Mouse (Mus musculus) gastrocnemius, postnatal 14 days (tissue): ENCODE results near the gene Ror2. TPM values are rescaled to one million over a fixed set of nuclear protein-coding genes. Genes with fewer than 3 reads are reported as not detected.

Source experiments
- DNase-seq: peaks from one replicate; pipeline ENCODE4 v3.0.0; 2021; ENCODE audit warnings: mixed read lengths
- intact Hi-C: fragments of 180-260 bp; cut with DNase I; formaldehyde crosslinking; loops from one replicate; pipeline ENCODE4 v1.15.1; 2025; ENCODE audit warnings: low total_unique reads
- total RNA-seq, 2 experiments: library from RNA; stranded (reverse); gene quantifications; 2 replicates each; pipeline ENCODE4 v1.2.3; 2021

The Ror2 gene
- total RNA-seq, 2 experiments from 2014 or later = 2.4 to 2.5 TPM

GRCm38 (mm10) chr13:53236434-53237401, 49.2 kb downstream of the Ror2 start:
- intact Hi-C loops = no loop called here
- peak; percentile 60 for DNase-seq

DNA sequence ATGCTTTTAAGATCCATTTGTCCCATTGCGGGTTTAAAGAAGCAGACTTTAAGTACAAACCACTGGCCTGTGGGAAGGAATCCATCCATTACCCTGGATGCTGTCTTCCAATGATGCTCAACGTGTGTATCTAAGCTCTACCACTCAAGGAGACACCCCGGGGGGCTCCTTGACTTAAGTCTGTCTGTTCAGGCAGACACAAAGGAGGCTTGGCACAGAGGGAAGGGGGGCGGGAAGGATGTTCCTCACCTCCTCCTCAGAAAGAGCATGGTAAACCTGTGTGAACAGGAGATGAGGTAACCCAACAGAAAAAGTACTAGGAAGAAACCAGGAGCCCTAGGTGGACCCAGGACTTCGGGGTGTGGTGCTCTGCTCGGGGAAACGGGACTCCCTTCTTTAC, 50.0 kb downstream of the Ror2 start:
- DNase-seq = no peak
- intact Hi-C loops = no loop called here

DNA sequence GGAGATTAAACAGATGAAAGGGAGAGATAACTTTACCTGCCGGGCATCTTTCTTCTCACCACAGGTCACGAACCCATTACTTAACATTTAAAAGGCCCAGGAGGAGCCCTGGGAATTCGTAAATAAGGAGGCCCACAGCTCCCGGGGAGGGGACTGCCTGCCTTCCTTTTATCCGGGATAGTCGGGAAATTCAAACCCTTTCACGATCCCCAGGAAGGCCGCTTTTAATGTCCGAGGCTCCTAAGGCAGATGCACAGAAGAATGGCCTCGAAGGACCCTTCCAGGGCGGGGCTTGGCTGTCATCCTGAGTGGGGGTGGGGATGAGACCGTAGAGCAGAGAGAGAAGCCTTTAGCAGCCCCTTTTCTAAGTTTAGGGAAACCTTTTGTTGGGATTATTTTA, 51.1 kb downstream of the Ror2 start:
- intact Hi-C loops = no loop called here

GRCm38 (mm10) chr13:53233826-53234786, 51.8 kb downstream of the Ror2 start:
- intact Hi-C loops = no loop called here

More for the DNA sequence above, 51.1 kb downstream of the Ror2 start:
- DNase-seq = no peak

DNA sequence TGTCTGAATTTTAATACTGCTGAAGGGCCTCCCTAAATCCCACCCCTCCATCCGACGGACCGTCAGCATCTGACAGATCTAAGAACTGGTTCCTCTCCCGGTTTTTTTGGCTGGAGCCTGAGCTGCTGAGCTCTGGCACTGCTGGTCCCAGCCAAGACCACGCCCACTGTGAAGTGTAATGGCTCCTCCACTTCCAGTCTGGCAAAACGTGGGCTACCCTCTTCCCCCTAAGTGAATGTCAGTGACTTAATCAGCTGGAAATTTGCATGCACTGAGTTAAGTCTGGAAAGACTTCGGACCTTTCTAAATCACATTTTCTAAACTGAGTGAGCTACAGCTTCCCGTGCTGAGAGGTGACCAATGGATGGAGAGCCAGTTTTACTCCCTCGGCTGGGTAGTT, 52.5 kb downstream of the Ror2 start:
- peak; percentile 59 for DNase-seq
- intact Hi-C loops = no loop called here

More at GRCm38 (mm10) chr13:53233826-53234786, 51.8 kb downstream of the Ror2 start:
- DNase-seq = no peak

GRCm38 (mm10) chr13:53232419-53232818, 53.5 kb downstream of the Ror2 start:
- DNase-seq = no peak
- intact Hi-C loops = no loop called here

DNA sequence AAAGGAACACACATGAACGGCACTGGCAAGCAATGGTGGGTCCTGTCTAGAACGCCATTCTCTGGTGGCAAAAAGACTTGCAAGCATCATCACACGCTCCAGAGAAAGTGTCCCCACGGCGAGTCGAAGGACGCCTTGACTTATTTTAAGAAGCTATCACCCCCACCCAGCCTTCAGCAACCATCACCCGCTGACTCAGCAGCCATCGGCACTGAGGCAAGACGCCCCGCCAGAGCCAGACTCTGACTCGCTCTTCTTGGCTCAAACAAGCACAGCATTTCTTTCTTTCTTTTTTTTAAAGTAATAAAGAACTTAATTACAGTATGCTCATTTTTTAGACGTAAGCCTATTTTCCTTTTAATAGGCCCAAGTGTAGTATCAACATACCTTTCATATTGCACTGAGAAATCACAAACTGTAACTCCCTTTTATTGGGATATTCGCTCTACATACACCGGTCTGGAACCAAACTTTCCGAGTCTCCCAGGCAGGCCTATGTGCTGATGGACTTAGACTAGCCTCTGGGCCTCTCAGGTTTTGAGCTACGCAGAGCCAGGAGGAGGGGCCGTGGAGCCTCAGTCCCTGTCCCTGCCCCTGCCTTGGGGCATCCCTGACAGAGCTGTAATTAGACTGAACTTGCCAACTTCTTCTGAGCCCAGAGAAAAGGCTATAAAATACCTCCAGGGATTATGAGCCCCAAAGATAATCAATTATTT, 55.3 kb downstream of the Ror2 start:
- peak; percentile 68 for DNase-seq
- intact Hi-C loops = no loop called here

GRCm38 (mm10) chr13:53227019-53227418, 58.9 kb downstream of the Ror2 start:
- no peak for DNase-seq
- intact Hi-C loops = no loop called here

- DNase-seq = no peak
- intact Hi-C loops = no loop called here
Measured at GRCm38 (mm10) chr13:53226461-53226860, 59.5 kb downstream of the Ror2 start.

DNA sequence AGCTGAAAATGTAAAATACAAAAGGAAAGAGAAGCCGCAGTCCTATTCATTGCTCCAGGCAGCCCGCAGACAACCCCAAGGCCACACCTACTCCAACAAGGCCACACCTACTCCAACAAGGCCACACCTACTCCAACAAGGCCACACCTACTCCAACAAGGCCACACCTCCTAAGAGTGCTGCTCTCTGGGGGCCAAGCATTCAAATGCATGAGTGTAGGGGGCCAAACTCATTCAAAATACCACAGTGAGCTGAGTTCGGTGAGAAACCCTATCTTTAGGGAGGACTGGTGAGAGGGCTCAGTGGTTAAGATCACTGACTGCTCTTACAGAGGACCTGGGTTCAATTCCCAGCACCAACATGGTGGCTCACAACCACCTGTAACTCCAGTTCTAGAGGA, 60.0 kb downstream of the Ror2 start:
- no peak for DNase-seq
- intact Hi-C loops = no loop called here

GRCm38 (mm10) chr13:53221176-53221575, 64.7 kb downstream of the Ror2 start:
- intact Hi-C loops = no loop called here

GRCm38 (mm10) chr13:53219889-53220288, 66.0 kb downstream of the Ror2 start:
- intact Hi-C loops = no loop called here
- DNase-seq = no peak

More at GRCm38 (mm10) chr13:53221176-53221575, 64.7 kb downstream of the Ror2 start:
- no peak for DNase-seq

DNA sequence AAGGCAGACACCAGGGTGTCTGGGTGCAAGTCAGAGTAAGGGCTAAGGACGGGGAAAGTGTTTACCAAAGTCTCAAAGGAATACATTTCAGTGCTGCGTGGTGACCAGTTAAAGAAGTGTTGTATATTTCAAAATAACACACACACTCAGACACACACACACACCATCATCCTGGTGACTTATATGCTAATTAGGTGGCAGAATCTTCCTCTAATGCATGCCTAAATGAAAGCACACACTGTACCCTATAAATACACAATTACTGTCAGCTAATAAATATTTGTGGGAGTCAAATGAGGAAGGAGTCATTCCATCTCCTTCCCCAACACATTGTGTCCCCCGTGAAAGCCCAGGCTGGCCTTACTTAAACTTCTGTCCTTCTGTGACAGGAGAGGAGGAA, 66.5 kb downstream of the Ror2 start:
- intact Hi-C loops = no loop called here
- DNase-seq = no peak

GRCm38 (mm10) chr13:53217396-53217975, 68.4 kb downstream of the Ror2 start:
- intact Hi-C loops = no loop called here
- DNase-seq = no peak

GRCm38 (mm10) chr13:53211971-53212733, 73.8 kb downstream of the Ror2 start:
- intact Hi-C loops = no loop called here
- DNase-seq = no peak

DNA sequence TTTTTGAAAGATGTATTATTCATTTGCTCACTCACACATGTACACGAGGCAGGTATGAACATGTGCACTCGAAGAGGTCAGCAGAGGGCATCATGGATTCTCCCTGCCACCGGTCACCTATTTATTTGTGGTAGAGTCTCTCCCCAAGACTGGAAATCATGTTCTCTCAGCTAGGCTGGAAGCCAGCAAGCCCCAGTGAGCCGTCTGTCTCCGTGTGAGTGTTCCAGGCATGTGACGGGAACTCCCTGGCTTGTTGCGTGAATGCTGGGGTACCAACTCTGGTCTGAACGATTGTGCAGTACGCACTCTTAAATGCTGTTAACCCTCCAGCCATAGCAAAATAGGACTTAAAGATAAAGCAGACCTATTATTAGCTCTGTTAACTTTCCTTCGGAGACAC, 77.4 kb downstream of the Ror2 start:
- intact Hi-C loops = no loop called here
- DNase-seq = no peak

GRCm38 (mm10) chr13:53205128-53205911, 80.6 kb downstream of the Ror2 start:
- intact Hi-C loops = no loop called here
- peak; percentile 66 for DNase-seq

- intact Hi-C loops = no loop called here
Measured at GRCm38 (mm10) chr13:53202439-53202830, 83.5 kb downstream of the Ror2 start.

More at GRCm38 (mm10) chr13:53202439-53202830, 83.5 kb downstream of the Ror2 start:
- DNase-seq = no peak
